Mouse (Mus musculus) gastrocnemius, postnatal 14 days (tissue): ENCODE data around the gene Got1. TPM values are rescaled to one million over a fixed set of nuclear protein-coding genes. Genes with fewer than 3 reads are reported as not detected.
"Not testable (repeated sequence)": the region's sequence is repeated elsewhere in the genome, so short reads cannot be mapped to it uniquely, and the experiment has no call there.

Experiments used
- DNase-seq: peaks from one replicate; pipeline ENCODE4 v3.0.0; 2021; ENCODE audit warnings: mixed read lengths
- intact Hi-C: fragments of 180-260 bp; cut with DNase I; formaldehyde crosslinking; loops from one replicate; pipeline ENCODE4 v1.15.1; 2025; ENCODE audit warnings: low total_unique reads
- total RNA-seq, 2 experiments: library from RNA; stranded (reverse); gene quantifications; 2 replicates each; pipeline ENCODE4 v1.2.3; 2021

Got1 gene
- total RNA-seq, 2 experiments from 2014 or later, result 223 to 303 TPM

DNA sequence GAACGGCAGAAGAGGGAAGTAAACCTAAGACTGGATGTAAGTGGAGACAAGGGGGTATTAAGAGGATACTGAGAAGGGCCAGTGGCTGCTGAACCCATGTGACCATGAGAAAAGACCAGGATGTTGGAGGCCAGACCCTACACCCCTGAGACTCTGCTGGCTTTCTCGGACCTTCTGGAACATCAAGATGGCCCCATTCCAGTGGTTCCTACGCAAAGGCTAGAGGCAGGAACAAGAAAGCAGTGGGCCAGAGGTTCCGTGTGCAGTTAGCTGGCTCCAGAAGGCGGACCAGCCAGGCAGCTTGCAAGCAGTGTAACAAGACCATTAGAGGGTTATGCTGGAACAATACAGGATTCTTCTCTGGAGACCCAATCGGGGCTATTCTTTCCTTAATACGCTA lies 27.0 kb downstream of the Got1 start:
- DNase-seq, result no peak
- intact Hi-C loops, result loop anchor here (5.0 to 10.0 kb wide), 2 partner anchors 35 to 157 kb away; no protein-coding TSS in a partner anchor

GRCm38 (mm10) chr19:43495846-43496245 lies 28.6 kb downstream of the Got1 start:
- DNase-seq, result no peak
- intact Hi-C loops, result loop anchor here (5.0 to 10.0 kb wide), 2 partner anchors 36 to 159 kb away; no protein-coding TSS in a partner anchor

DNA sequence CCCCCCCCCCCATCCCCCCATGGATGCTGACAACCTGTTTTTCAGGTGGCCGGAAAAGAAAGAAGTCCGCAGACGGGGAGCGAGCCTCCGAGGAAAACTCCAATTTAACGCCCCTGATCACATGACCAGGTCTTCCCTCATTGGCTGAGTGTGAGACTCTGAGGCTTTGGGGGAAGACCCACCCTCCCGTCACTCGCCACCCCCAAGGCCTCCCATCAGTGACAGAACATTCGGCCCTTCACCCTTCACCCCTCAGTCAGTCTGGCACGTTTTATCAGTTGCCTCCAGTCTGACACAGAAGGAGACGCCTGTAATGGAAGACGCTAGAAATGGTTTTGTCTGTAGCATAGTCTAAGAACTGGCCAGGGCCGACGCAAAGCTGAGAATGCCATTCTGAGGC lies 29.5 kb downstream of the Got1 start:
- DNase-seq, result no peak
- intact Hi-C loops, result loop anchor here (5.0 to 10.0 kb wide), 2 partner anchors 37 to 160 kb away; no protein-coding TSS in a partner anchor

- intact Hi-C loops, result loop anchor here (10.0 kb wide), 1 partner anchor 161 kb away; no protein-coding TSS in a partner anchor
Measured at GRCm38 (mm10) chr19:43493878-43494277, 30.5 kb downstream of the Got1 start.

DNA sequence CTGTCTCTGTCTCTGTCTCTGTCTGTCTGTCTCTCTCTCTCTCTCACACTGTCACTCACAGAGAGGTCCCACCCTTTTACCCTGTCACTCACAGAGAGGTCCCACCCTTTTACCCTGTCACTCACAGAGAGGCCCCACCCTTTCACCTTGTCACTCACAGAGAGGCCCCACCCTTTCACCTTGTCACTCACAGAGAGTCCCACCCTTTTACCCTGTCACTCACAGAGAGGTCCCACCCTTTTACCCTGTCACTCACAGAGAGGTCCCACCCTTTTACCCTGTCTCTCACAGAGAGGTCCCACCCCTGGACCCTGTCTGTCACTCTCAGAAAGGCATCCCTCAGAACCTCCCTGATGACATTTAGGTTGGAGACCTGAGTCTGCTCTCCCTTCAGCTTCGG lies 31.1 kb downstream of the Got1 start:
- not testable (repeated sequence) for DNase-seq
- intact Hi-C loops, result loop anchor here (10.0 kb wide), 1 partner anchor 161 kb away; no protein-coding TSS in a partner anchor

More at GRCm38 (mm10) chr19:43493878-43494277, 30.5 kb downstream of the Got1 start:
- no peak for DNase-seq

DNA sequence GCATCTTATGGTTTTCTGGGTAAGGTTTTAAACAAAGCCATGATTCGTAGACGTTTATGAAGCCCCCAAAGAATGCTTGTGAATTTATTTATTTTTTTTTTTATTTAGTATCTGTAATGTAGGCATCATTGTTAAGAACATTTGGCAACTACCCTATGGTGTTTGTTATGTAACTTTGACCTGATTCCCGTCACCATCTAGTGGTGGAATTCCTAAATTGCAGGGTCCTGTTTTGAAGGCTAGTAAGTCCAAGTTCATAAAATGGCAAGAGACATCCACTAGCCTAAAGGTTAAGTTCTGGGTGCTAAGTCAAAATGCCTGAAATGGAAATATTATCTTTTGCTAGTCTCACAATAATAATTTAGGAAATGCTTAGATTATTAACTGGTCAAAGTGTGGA lies 37.0 kb downstream of the Got1 start:
- DNase-seq, result no peak
- intact Hi-C loops, result no loop called here

- intact Hi-C loops, result no loop called here
- DNase-seq, result no peak
Measured at GRCm38 (mm10) chr19:43480512-43480911, 43.9 kb downstream of the Got1 start.

DNA sequence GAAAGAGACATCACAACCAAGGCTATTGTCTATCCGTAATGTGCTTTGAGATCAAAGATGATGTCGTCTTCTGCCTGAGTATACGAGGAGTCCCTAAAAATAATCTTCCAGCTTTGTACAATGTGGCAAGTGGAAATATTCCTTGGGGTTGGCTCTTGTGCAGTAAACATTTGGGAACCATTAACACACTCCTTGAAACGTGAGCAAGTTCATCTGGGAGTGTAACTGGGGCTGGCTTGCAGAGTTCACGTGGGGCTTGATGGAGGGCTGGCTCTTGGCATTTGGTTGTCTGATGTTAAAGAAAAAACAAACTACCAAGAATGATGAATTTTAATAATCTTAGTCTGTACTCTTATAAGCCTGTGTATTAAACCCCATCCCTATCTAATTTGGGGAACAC lies 45.0 kb downstream of the Got1 start:
- intact Hi-C loops, result no loop called here
- no peak for DNase-seq

- DNase-seq, result peak; percentile 46
- intact Hi-C loops, result no loop called here
Measured at GRCm38 (mm10) chr19:43478891-43479290, 45.5 kb downstream of the Got1 start.

GRCm38 (mm10) chr19:43477436-43477835 lies 47.0 kb downstream of the Got1 start:
- no peak for DNase-seq
- intact Hi-C loops, result no loop called here

DNA sequence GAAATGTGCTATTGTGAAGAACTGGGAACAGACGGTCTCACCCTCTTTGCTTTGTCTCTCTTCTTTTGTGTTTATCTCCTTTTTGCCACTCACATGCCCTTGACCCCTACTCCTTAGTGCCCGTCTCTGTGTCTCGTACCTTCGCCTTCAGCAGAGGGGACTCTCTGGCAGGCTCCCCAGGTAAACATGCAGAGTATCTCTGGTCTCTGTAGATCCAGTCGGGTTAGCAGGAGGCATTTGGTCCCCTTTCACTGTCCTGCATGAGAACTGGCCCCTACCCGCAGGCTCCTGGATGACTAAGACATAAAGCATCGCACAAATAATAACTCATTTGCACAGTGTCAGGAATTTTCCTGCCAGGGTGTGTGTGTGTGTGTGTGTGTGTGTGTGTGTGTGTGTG lies 48.3 kb downstream of the Got1 start:
- intact Hi-C loops, result no loop called here
- no peak for DNase-seq

DNA sequence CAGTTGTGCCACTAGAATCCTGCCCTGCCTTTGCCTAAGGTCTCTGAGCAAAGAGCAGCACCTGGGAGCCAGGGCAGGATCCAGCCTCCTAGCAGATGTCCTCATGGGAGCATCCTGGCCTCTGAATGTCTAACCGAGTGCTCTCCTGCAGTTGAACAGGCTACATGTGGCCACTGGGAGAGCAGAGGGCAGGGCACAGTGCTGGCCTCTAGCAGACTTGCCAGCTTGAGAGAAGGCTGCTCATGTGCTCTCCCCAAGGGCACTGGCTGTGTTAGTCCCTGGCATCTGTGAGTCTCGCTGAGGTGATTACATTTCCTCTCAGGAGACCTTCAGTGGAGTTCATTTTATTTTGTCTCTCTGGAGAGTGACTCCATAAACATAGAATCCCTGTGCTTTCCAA lies 48.8 kb downstream of the Got1 start:
- no peak for DNase-seq
- intact Hi-C loops, result no loop called here

DNA sequence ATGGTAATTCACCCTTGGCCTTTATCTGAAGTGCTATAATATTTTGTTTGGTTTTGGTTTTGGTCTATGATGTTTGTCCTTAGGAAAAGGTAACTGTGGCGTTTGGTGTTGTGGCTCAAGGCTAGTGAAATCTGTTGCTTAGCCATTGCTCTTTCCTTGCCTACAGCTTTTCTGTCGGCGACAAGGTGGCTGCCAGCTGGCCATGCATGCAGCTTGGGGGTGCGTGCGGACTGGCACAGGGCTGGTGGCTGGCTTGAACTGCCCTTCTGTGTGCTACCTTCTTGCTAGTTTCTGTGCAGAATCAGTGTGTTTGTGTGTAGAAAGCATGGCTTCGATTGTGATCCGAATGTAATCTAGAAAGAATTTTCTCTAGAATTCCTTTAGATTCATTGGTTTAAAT lies 51.6 kb downstream of the Got1 start:
- intact Hi-C loops, result no loop called here
- no peak for DNase-seq

- intact Hi-C loops, result no loop called here
- DNase-seq, result no peak
Measured at GRCm38 (mm10) chr19:43472331-43472730, 52.1 kb downstream of the Got1 start.

- no peak for DNase-seq
- intact Hi-C loops, result no loop called here
Measured at GRCm38 (mm10) chr19:43469333-43469732, 55.1 kb downstream of the Got1 start.

- DNase-seq, result no peak
- intact Hi-C loops, result no loop called here
Measured at GRCm38 (mm10) chr19:43467927-43468685, 56.3 kb downstream of the Got1 start.

- intact Hi-C loops, result no loop called here
- no peak for DNase-seq
Measured at GRCm38 (mm10) chr19:43465601-43466255, 58.7 kb downstream of the Got1 start.

- intact Hi-C loops, result no loop called here
- DNase-seq, result no peak
Measured at GRCm38 (mm10) chr19:43465076-43465475, 59.3 kb downstream of the Got1 start.

- intact Hi-C loops, result no loop called here
- no peak for DNase-seq
Measured at GRCm38 (mm10) chr19:43464294-43464687, 60.1 kb downstream of the Got1 start.

DNA sequence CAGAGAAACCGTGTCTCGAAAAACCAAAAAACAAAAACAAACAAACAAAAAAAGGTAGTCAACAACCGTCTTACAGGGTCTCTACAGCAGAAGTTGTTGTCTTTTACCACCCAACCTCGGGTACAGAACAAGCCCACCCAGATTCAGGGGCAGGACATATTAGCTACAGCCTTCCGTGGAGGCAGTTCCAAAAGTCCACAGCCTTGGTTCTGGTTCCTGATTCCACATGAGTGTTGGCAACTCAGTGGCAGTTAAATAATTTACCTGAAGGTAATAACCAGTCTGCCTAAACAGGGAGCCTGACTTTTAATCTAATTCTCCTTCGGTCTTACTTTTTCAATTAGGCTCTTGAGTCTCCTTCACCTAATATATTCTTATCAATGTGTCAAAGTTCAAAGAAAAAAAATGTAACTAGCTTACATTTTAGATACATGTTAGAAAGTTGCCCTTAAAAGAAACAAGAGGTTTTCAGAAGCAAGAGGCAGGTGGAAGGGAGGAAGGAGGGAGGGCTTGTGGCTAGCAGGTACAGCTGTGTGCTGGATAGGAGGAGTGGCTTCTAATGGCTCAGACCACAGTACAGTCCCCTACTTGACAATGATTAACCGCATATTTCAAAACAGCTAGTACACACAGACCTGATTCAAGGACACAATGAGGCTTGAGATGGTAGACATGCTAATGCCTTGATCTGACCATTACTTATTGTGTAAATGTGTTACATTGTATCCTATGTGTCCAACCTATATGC lies 60.7 kb downstream of the Got1 start:
- DNase-seq, result no peak
- intact Hi-C loops, result no loop called here
